Mouse (Mus musculus): ENCODE results near the gene Olfr777. TPM values are rescaled to one million over a fixed set of nuclear protein-coding genes. Genes with fewer than 3 reads are reported as not detected.

The Olfr777 gene
- polyA plus RNA-seq (2017; shearing (Covaris generic)), result not detected

GRCm38 (mm10) chr10:129271081-129271535, at the start of gene Olfr777:
Gene Olfr777 (minus strand): TSS chr10:129271485.

DNA sequence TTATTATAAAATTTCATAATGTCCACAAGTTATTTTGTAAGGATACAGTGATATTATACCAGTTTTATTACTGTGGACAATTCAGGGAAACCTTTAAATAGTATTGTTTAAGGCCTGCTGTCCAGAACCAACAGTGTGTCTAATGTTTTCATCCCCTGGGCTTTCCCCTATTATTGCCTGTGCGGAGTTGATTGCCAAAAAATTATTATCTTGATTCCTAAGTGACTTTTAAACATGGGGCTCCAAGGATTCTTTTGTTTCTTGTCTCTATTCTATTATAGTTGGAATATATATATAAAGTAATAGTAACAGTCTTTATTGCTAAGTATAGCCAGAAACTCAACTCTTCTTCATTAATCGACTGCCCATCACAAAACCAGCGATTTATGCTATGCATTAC, 46.5 kb upstream of the Olfr777 start, which contains the start of gene Olfr780:
TSS of gene Olfr780 (plus strand) at position 301 of the 400 bp plus-strand sequence.

DNA sequence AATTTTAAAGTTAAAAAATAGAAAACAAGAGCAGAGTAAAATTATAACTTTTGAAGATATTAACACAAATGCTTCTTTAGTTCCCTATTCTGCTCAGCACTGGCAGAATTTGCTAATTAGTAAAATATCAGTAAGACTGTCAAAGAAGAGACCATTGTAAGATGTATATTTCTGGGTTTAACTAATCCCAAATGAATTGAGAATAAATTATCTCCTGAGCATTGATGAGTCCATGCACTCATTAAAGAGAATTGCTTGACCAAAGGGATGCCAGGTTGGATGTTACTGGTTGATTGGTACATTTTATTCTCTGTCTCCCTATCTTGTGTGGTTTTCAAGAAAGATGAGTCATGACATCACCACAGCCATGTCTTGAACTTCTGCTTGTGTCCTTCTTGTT, 12.5 kb downstream of the Olfr777 start, which contains the start of gene Olfr776:
TSS of gene Olfr776 (plus strand) at position 301 of the 400 bp plus-strand sequence.

GRCm38 (mm10) chr10:129248112-129248511, 23.2 kb downstream of the Olfr777 start, which contains the start of gene Olfr775:
Gene Olfr775 (plus strand): TSS chr10:129248412.

GRCm38 (mm10) chr10:129235904-129236303, 35.4 kb downstream of the Olfr777 start, which contains the start of gene Olfr774:
Gene Olfr774 (plus strand): TSS chr10:129236204.

Other genes with a start within 250 kb of the Olfr777 start
- gene Olfr764-ps1, start 231.6 kb downstream of the Olfr777 start, polyA plus RNA-seq (2017; shearing (Covaris generic)), result not detected
- not detected for gene Olfr765, start 221.5 kb downstream of the Olfr777 start, polyA plus RNA-seq (2017; shearing (Covaris generic))
- gene Olfr766-ps1, start 202.5 kb downstream of the Olfr777 start, polyA plus RNA-seq (2017; shearing (Covaris generic)), result not detected
- not detected for gene Olfr767, start 188.6 kb downstream of the Olfr777 start, polyA plus RNA-seq (2017; shearing (Covaris generic))
- not detected for gene Olfr768, start 172.1 kb downstream of the Olfr777 start, polyA plus RNA-seq (2017; shearing (Covaris generic))
- not detected for gene Olfr769, start 153.6 kb downstream of the Olfr777 start, polyA plus RNA-seq (2017; shearing (Covaris generic))
- gene Olfr770, start 132.5 kb downstream of the Olfr777 start, polyA plus RNA-seq (2017; shearing (Covaris generic)), result not detected
- not detected for gene Olfr771, start 106.7 kb downstream of the Olfr777 start, polyA plus RNA-seq (2017; shearing (Covaris generic))
- not detected for gene Olfr772, start 93.6 kb downstream of the Olfr777 start, polyA plus RNA-seq (2017; shearing (Covaris generic))
- gene Olfr773, start 84.1 kb downstream of the Olfr777 start, polyA plus RNA-seq (2017; shearing (Covaris generic)), result not detected
- gene Olfr774, start 35.3 kb downstream of the Olfr777 start, polyA plus RNA-seq (2017; shearing (Covaris generic)), result not detected
- not detected for gene Olfr775, start 23.1 kb downstream of the Olfr777 start, polyA plus RNA-seq (2017; shearing (Covaris generic))
- gene Olfr776, start 12.4 kb downstream of the Olfr777 start, polyA plus RNA-seq (2017; shearing (Covaris generic)), result not detected
- not detected for gene Olfr780, start 46.6 kb upstream of the Olfr777 start, polyA plus RNA-seq (2017; shearing (Covaris generic))
- gene Olfr781, start 57.4 kb upstream of the Olfr777 start, polyA plus RNA-seq (2017; shearing (Covaris generic)), result not detected
- not detected for gene Olfr782, start 77.4 kb upstream of the Olfr777 start, polyA plus RNA-seq (2017; shearing (Covaris generic))
- not detected for gene Olfr784, start 112.6 kb upstream of the Olfr777 start, polyA plus RNA-seq (2017; shearing (Covaris generic))
- gene Olfr785, start 133.9 kb upstream of the Olfr777 start, polyA plus RNA-seq (2017; shearing (Covaris generic)), result not detected
- gene Olfr786, start 155.8 kb upstream of the Olfr777 start, polyA plus RNA-seq (2017; shearing (Covaris generic)), result not detected
- gene Olfr787, start 190.4 kb upstream of the Olfr777 start, polyA plus RNA-seq (2017; shearing (Covaris generic)), result 0.34 TPM
- not detected for gene Olfr788, start 199.5 kb upstream of the Olfr777 start, polyA plus RNA-seq (2017; shearing (Covaris generic))
- not detected for gene Olfr789, start 213.3 kb upstream of the Olfr777 start, polyA plus RNA-seq (2017; shearing (Covaris generic))
- gene Olfr790, start 227.0 kb upstream of the Olfr777 start, polyA plus RNA-seq (2017; shearing (Covaris generic)), result not detected